Mouse (Mus musculus) adrenal gland, adult 8-10 months (tissue): ENCODE data around the gene Hps6. TPM values are rescaled to one million over a fixed set of nuclear protein-coding genes. Genes with fewer than 3 reads are reported as not detected.
"Not testable (repeated sequence)": the region's sequence is repeated elsewhere in the genome, so short reads cannot be mapped to it uniquely, and the experiment has no call there.

Source experiments
- DNase-seq: peaks from one replicate; pipeline ENCODE4 v3.0.0; 2022
- total RNA-seq, 4 experiments: library from RNA; stranded (reverse); gene quantifications; 2 replicates each; pipeline ENCODE4 v1.2.4; 2022

Gene Hps6
- 10 to 100 TPM; 13.0 to 25.3 (median 19.9) TPM for total RNA-seq

DNA sequence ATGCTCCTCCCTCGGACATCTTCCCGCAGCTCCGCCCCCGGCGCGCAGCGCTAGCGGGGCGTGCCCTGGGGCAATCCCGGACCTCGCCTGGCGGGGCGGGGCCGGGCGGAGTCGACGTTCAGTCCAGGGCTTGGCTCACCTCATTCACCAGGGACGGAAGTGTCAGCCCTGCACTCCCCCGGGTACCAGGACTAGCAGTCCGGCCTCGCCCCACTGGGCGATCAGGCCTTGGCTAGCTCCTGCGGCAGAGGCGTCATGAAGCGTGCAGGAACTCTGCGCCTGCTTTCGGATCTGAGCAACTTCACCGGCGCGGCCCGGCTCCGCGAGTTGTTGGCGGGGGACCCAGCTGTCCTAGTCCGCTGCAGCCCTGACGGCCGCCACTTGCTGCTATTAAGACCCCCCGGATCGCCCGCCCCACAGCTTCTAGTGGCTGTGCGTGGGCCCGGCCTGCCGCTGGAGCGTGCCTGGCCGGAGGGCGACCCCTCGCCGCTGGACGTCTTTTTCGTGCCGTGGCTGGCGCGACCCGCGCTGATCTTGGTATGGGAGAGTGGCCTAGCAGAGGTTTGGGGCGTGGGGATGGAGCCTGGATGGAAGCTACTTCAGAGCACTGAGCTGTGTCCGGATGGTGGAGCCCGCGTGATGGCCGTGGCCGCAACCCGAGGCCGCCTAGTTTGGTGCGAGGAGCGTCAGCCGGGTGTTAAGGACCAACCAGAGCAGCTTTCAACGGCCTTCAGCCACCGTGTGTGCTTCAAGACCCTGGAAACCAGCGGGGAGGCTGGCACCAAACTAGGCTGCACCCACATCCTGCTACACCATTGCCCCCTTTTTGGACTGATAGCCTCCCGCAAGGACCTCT is at the start of gene Hps6:
TSS of gene Hps6 (plus strand) at position 138 of the 856 bp plus-strand sequence.
- peak; percentile 91 for DNase-seq

- DNase-seq, result no peak
Observed at GRCm38 (mm10) chr19:45956736-45957135, 46.6 kb upstream of the Hps6 start.

DNA sequence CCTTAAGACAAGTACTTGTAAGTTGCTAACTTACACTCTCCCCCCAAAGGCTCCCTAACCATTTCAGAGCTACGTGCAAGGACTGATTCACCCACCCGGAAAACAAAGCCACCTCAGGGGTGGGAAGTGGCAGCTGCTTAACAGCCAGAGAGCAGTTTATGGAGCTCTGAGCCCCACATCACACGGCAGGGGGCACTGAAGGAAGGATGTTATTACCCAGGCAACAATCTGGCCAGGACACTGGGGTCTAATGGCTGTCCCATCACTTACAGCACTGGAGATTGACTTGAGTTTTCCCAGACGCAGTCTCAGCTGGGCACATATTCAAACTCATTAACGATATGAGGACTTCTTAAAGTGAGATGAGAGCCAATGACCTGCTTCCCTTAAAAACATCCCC is 42.5 kb upstream of the Hps6 start:
- DNase-seq, result no peak

- no peak for DNase-seq
Observed at GRCm38 (mm10) chr19:45984379-45984778, 18.9 kb upstream of the Hps6 start.

- DNase-seq, result no peak
Observed at GRCm38 (mm10) chr19:45988238-45988637, 15.1 kb upstream of the Hps6 start.

GRCm38 (mm10) chr19:45991171-45991570 is 12.1 kb upstream of the Hps6 start:
- no peak for DNase-seq

GRCm38 (mm10) chr19:45993441-45993840 is 9.9 kb upstream of the Hps6 start:
- DNase-seq, result not testable (repeated sequence)

- no peak for DNase-seq
Observed at GRCm38 (mm10) chr19:45993981-45994737, 9.1 kb upstream of the Hps6 start.

GRCm38 (mm10) chr19:45997365-45997764 is 5.9 kb upstream of the Hps6 start:
- DNase-seq, result no peak

DNA sequence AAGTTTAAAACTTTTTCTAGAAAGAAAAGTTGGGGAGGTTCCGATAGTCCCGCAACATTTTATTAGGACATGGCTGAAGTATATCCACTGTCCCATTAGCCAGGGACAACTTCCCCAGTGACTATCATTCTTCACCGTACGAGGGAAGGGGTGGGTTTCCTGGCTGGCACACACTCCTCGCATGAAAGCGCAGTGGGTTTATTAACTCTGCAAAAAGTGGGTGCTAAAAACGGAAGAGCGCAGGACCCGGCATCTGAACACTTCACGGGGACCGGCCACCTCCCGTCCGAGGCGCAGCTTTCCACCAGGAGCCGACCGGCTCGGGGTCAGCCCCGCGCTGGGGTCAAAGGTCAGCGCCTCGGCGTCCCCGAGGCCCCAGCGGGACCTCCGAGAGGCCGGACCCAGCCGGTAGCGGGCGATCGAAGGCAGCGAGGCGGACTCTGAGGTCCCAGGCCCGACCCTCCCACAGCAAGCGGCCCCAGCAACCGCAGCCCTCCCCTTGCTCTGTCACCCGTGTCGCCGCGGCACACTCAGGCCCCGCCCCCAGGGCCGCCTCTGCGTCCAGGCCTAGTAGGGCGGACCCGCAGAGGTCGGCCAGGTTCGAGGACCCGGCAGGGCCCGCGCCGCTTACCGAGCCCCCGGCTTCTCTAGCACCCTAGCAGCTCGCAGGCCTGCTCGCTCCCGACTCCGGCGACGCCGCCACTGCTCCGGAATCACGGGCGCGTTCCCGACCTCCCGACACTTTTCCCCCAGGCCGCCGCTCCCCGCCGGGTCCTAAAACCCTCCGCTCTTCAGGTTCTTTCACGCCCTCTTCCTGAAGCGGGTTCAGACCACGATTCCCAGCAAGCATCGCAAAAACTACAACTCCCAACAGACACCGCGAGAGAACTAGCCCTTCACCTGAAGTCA is 5.3 kb upstream of the Hps6 start, which contains the start of gene Armh3:
TSS of gene Armh3 (minus strand) at position 704 of the 909 bp plus-strand sequence.
- DNase-seq, result peak; percentile 90

- no peak for DNase-seq
Observed at GRCm38 (mm10) chr19:45998694-45999217, 4.6 kb upstream of the Hps6 start.

- no peak for DNase-seq
Observed at GRCm38 (mm10) chr19:45999378-45999777, 3.9 kb upstream of the Hps6 start.

GRCm38 (mm10) chr19:46002279-46002678 is 1.0 kb upstream of the Hps6 start:
- no peak for DNase-seq

GRCm38 (mm10) chr19:46004814-46005466 is 1.6 kb downstream of the Hps6 start:
- no peak for DNase-seq

GRCm38 (mm10) chr19:46005680-46006079 is 2.4 kb downstream of the Hps6 start:
- no peak for DNase-seq

GRCm38 (mm10) chr19:46014572-46015178 is 11.4 kb downstream of the Hps6 start:
- peak; percentile 85 for DNase-seq

GRCm38 (mm10) chr19:46016023-46016422 is 12.7 kb downstream of the Hps6 start:
- no peak for DNase-seq

- no peak for DNase-seq
Observed at GRCm38 (mm10) chr19:46024959-46025358, 21.7 kb downstream of the Hps6 start.

DNA sequence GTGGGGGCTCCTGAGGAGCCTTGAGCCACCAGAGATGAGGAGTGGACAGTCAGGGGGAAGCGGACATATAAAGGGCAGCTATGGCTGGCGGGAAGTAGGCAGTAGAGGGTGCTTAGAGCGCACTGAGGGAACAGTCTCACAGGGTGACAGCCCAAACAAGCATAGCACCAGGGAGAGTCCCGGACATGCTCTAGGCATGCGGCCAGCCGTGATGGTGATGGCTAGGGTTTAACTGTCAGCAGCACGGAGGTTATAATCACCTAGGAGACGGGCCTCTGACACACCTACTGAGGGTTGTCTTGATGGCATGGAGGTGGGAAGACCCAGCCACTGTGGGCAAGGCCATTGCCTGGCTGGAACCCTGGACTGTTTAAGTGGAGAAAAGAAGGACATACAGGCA is 23.3 kb downstream of the Hps6 start:
- no peak for DNase-seq

- DNase-seq, result no peak
Observed at GRCm38 (mm10) chr19:46028747-46029320, 25.5 kb downstream of the Hps6 start.

DNA sequence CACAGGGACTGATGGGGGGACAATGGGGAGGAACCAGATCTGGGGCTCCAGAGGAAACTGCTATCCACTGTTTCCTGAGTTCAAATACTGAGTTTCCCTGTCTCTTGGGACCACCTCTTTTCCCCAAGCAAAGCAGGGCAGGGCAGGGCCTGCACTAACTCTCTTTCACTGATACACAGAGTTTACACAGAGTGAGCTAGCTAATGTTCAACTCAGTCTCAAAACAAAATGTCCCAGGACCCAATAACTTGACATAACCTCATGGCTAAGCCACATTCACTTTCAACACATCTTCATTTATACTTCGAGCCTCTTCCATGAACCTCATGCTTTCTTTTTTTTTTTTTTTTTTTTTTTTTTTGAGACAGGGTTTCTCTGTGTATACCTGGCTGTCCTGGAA is 26.3 kb downstream of the Hps6 start:
- DNase-seq, result no peak
